Mouse (Mus musculus) liver, adult 2 months (tissue): Measurements from ENCODE around the gene E330021D16Rik.

Source experiments
- CTCF ChIP-seq: fragments of 200-500 bp; IDR thresholded peaks from 2 replicates; pipeline ENCODE4 v1.5.1; 2011; ENCODE audit warnings: low read depth, low read length, control low read depth
- POLR2A ChIP-seq: fragments of 200-500 bp; IDR thresholded peaks from 2 replicates; pipeline ENCODE4 v1.6.1; 2011; ENCODE audit warnings: low read length, control low read depth; ENCODE audit not compliant: insufficient read depth; ENCODE audit errors: extremely low read depth

DNA sequence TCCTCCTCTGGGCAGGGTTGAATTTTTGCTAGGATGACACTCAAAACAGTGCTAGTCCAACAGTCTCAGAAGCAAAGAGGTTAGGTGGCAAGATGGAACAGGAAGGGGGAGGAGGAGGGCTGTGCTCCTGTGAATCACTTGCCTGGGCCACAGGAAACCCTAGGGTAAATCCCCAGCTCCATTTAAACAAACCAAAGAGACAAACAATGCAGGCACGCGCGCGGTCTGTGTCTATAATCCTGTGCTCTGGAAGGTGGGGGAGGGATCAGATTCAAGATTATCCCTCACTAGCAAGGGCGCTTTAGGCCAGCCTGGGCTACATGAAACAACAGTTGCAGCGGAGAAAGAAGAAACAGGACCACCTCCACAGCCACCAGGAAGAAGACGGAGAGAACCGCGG is 48.1 kb upstream of the E330021D16Rik start:
- TF ChIP-seq POLR2A, result no peak
- TF ChIP-seq CTCF, result no peak
